Mouse (Mus musculus): ENCODE measurements around the gene Dnajc30.

Dnajc30 gene

DNA sequence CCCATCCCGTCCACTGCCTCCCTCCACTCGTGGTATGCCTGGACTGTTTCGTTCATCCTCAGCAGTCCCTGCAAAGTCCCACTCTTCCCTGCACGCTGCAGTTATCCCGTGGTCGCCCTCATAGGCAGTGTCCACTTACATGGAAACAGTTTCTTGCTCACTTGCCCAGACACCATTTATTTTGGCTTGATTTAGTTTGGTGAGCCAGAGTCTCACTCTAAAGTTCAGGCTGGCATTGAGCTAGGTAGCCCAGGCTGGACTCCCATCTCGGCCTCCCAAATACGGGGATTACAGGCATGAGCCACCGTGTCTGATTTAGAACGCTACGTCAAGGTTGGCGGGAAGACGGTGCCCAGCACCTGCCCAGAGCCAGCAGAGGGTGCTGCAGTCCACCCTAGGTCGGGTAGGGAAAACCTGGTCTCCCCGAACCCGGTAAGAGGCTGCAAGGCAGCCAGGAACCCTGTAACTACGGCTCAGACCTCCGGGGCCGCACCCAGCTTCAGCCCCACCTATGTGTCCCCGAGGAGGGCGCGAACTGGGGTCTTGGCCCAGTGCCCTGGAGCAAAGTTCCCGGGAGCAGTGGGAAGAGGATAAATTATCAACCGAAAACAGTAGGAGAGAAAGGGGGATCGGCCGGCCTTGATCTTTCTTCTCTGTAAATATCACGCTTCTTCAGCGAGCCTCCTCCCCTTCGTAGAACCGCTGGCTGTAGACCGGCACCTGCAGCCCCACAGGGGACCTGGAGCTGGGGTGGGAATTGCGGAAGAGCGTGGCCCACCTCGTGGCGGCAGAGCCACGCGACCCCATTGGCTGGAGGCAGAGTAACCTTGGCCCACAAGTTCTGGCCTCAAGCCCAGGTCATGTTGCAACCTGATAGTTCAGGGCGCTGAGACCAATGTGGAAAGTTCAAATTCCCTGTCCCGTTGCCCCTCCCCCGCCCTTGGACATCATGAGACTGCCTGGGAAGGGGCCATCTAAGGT lies 43.8 kb downstream of the Dnajc30 start:
- DNase-seq (ENCODE audit: extremely low read depth, low read depth) = no peak

GRCm38 (mm10) chr5:135109017-135109416 lies 45.0 kb downstream of the Dnajc30 start:
- no peak for DNase-seq (ENCODE audit: extremely low read depth, low read depth)

DNA sequence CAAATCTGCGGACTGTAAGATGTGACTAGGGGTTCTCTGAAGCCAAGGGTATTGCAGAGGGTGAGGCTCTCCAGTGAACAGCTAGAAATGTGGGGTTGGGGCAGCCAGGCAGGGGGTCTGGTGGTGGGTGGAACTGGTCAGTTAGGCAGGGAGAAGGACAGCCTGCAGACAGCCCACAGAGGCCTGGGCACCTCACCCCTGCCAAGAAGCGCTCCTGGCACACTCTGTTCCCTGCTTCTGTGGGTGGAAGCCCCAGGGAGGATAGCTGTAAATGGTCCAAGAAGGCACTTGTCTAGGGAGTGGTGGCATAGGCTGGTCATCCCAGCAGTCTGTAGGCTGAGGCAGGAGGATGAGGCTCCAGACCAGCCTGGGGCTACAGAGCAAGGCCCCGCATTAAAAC lies 45.4 kb downstream of the Dnajc30 start:
- DNase-seq (ENCODE audit: extremely low read depth, low read depth) = no peak

DNA sequence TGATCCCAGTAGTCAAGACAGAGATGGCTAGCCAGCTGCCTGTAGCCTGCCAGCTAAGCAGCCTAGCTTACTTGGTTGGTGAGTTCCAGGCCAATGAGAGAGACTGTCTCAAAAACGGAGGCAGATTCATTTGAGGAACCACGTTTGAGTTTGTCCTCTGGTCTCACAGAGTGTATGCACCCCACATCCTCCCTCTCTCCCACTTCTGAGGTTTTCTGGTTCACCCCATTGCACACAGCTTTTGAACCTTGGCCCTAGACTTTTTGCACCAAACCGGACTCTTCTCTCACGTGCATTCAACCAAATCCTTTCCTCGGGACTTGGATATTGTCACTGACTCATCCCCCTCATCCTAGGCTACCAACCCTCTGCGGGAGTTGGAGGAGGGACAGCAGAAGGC lies 46.0 kb downstream of the Dnajc30 start:
- no peak for DNase-seq (ENCODE audit: extremely low read depth, low read depth)

GRCm38 (mm10) chr5:135113782-135114181 lies 49.8 kb downstream of the Dnajc30 start:
- DNase-seq (ENCODE audit: extremely low read depth, low read depth) = no peak

GRCm38 (mm10) chr5:135115241-135115640 lies 51.2 kb downstream of the Dnajc30 start:
- DNase-seq (ENCODE audit: extremely low read depth, low read depth) = no peak

All from MEL-GATA-1-ER (cell line).